Mouse (Mus musculus): Measurements from ENCODE around the gene Stk39. TPM values are rescaled to one million over a fixed set of nuclear protein-coding genes. Genes with fewer than 3 reads are reported as not detected.

Gene Stk39
- polyA plus RNA-seq, 1 experiment = 5.5 TPM

GRCm38 (mm10) chr2:68298356-68298755, 173.7 kb downstream of the Stk39 start:
- Histone ChIP-seq H3K4me1 (replicated peaks; ENCODE audit: control insufficient read depth, insufficient read depth, low read length) (no peaks in the 10 kb centered on the region), H3K27me3 (ENCODE audit: control insufficient read depth, insufficient read depth, low read length) (no peaks in the 10 kb centered on the region), H3K4me3 (ENCODE audit: control insufficient read depth, insufficient read depth, low read length) (no peak overlapping the region), H3K36me3 (ENCODE audit: control insufficient read depth, insufficient read depth, low read length) (no peaks in the 10 kb centered on the region), H3K27ac (ENCODE audit: control insufficient read depth, insufficient read depth, low read length) (no peak overlapping the region)
- TF ChIP-seq CTCF (IDR thresholded peaks at IDR 0.05; ENCODE audit: borderline replicate concordance, control insufficient read depth, extremely low read depth, insufficient read depth, low read length, poor library complexity) (no peak), POLR2A (IDR thresholded peaks at IDR 0.05; ENCODE audit: control insufficient read depth, extremely low read depth, insufficient read depth, low read length, poor library complexity) (no peak)
- DNase-seq = no peak
- WGBS = 98% methylated on average over 3 of the region's 3 CpGs

- WGBS = 96% methylated on average over 2 of the region's 2 CpGs
- no peaks in the 10 kb centered on the region for H3K27me3 ChIP-seq (ENCODE audit: control insufficient read depth, insufficient read depth, low read length)
- H3K4me1 ChIP-seq (replicated peaks; ENCODE audit: control insufficient read depth, insufficient read depth, low read length) = no peaks in the 10 kb centered on the region
- no peak overlapping the region for H3K27ac ChIP-seq (ENCODE audit: control insufficient read depth, insufficient read depth, low read length)
- no peaks in the 10 kb centered on the region for H3K36me3 ChIP-seq (ENCODE audit: control insufficient read depth, insufficient read depth, low read length)
- TF ChIP-seq CTCF (IDR thresholded peaks at IDR 0.05; ENCODE audit: borderline replicate concordance, control insufficient read depth, extremely low read depth, insufficient read depth, low read length, poor library complexity) (no peak), POLR2A (IDR thresholded peaks at IDR 0.05; ENCODE audit: control insufficient read depth, extremely low read depth, insufficient read depth, low read length, poor library complexity) (no peak)
- no peak for DNase-seq
- H3K4me3 ChIP-seq (ENCODE audit: control insufficient read depth, insufficient read depth, low read length) = no peak overlapping the region
These were observed 174.1 kb downstream of the Stk39 start for GRCm38 (mm10) chr2:68297955-68298354.

- WGBS = 47% methylated on average over 2 of the region's 2 CpGs
- DNase-seq = no peak
- TF ChIP-seq POLR2A (IDR thresholded peaks at IDR 0.05; ENCODE audit: control insufficient read depth, extremely low read depth, insufficient read depth, low read length, poor library complexity) (no peak), CTCF (IDR thresholded peaks at IDR 0.05; ENCODE audit: borderline replicate concordance, control insufficient read depth, extremely low read depth, insufficient read depth, low read length, poor library complexity) (no peak)
- Histone ChIP-seq H3K4me1 (replicated peaks; ENCODE audit: control insufficient read depth, insufficient read depth, low read length) (no peaks in the 10 kb centered on the region), H3K27ac (ENCODE audit: control insufficient read depth, insufficient read depth, low read length) (no peak overlapping the region), H3K36me3 (ENCODE audit: control insufficient read depth, insufficient read depth, low read length) (no peaks in the 10 kb centered on the region), H3K27me3 (ENCODE audit: control insufficient read depth, insufficient read depth, low read length) (no peaks in the 10 kb centered on the region), H3K4me3 (ENCODE audit: control insufficient read depth, insufficient read depth, low read length) (no peak overlapping the region)
These were observed 175.3 kb downstream of the Stk39 start for GRCm38 (mm10) chr2:68296743-68297142.

- 81% methylated on average over 16 of the region's 16 CpGs for WGBS
- Histone ChIP-seq H3K27ac (ENCODE audit: control insufficient read depth, insufficient read depth, low read length) (no peak overlapping the region), H3K36me3 (ENCODE audit: control insufficient read depth, insufficient read depth, low read length) (no peaks in the 10 kb centered on the region), H3K4me1 (replicated peaks; ENCODE audit: control insufficient read depth, insufficient read depth, low read length) (no peaks in the 10 kb centered on the region), H3K27me3 (ENCODE audit: control insufficient read depth, insufficient read depth, low read length) (no peaks in the 10 kb centered on the region), H3K4me3 (ENCODE audit: control insufficient read depth, insufficient read depth, low read length) (no peak overlapping the region)
- TF ChIP-seq POLR2A (IDR thresholded peaks at IDR 0.05; ENCODE audit: control insufficient read depth, extremely low read depth, insufficient read depth, low read length, poor library complexity) = no peak
- no peak for TF ChIP-seq CTCF (IDR thresholded peaks at IDR 0.05; ENCODE audit: borderline replicate concordance, control insufficient read depth, extremely low read depth, insufficient read depth, low read length, poor library complexity)
- DNase-seq = no peak
These were observed 179.3 kb downstream of the Stk39 start for GRCm38 (mm10) chr2:68292539-68293320.

GRCm38 (mm10) chr2:68291895-68292294, 180.2 kb downstream of the Stk39 start:
- Histone ChIP-seq H3K4me1 (replicated peaks; ENCODE audit: control insufficient read depth, insufficient read depth, low read length) (no peaks in the 10 kb centered on the region), H3K4me3 (ENCODE audit: control insufficient read depth, insufficient read depth, low read length) (no peak overlapping the region), H3K36me3 (ENCODE audit: control insufficient read depth, insufficient read depth, low read length) (no peaks in the 10 kb centered on the region), H3K27ac (ENCODE audit: control insufficient read depth, insufficient read depth, low read length) (no peak overlapping the region), H3K27me3 (ENCODE audit: control insufficient read depth, insufficient read depth, low read length) (no peaks in the 10 kb centered on the region)
- 87% methylated on average over 5 of the region's 5 CpGs for WGBS
- DNase-seq = no peak
- TF ChIP-seq CTCF (IDR thresholded peaks at IDR 0.05; ENCODE audit: borderline replicate concordance, control insufficient read depth, extremely low read depth, insufficient read depth, low read length, poor library complexity) = no peak
- no peak for TF ChIP-seq POLR2A (IDR thresholded peaks at IDR 0.05; ENCODE audit: control insufficient read depth, extremely low read depth, insufficient read depth, low read length, poor library complexity)

- no peak overlapping the region for H3K27ac ChIP-seq (ENCODE audit: control insufficient read depth, insufficient read depth, low read length)
- no peak for DNase-seq
- TF ChIP-seq CTCF (IDR thresholded peaks at IDR 0.05; ENCODE audit: borderline replicate concordance, control insufficient read depth, extremely low read depth, insufficient read depth, low read length, poor library complexity) (no peak), POLR2A (IDR thresholded peaks at IDR 0.05; ENCODE audit: control insufficient read depth, extremely low read depth, insufficient read depth, low read length, poor library complexity) (no peak)
- no peaks in the 10 kb centered on the region for H3K27me3 ChIP-seq (ENCODE audit: control insufficient read depth, insufficient read depth, low read length)
- no peaks in the 10 kb centered on the region for H3K36me3 ChIP-seq (ENCODE audit: control insufficient read depth, insufficient read depth, low read length)
- H3K4me3 ChIP-seq (ENCODE audit: control insufficient read depth, insufficient read depth, low read length) = no peak overlapping the region
- WGBS = 76% methylated on average over 4 of the region's 4 CpGs
- H3K4me1 ChIP-seq (replicated peaks; ENCODE audit: control insufficient read depth, insufficient read depth, low read length) = no peaks in the 10 kb centered on the region
These were observed 182.1 kb downstream of the Stk39 start for GRCm38 (mm10) chr2:68289961-68290360.

Measured in thymus, adult 2 months (tissue).